Mouse (Mus musculus) CH12.LX (cell line): ENCODE results near the gene Spred2. TPM values are rescaled to one million over a fixed set of nuclear protein-coding genes. Genes with fewer than 3 reads are reported as not detected.

Experiments used
- DNase-seq: peaks from one replicate; pipeline ENCODE4 v3.0.0-alpha.2; 2013; ENCODE audit errors: extremely low read depth
- H3K27ac ChIP-seq: 2 replicates; pipeline ENCODE4 v1.5.1; 2012; ENCODE audit warnings: low read depth, mild to moderate bottlenecking, control low read depth, moderate library complexity; ENCODE audit not compliant: insufficient read depth
- H3K27me3 ChIP-seq: replicated peaks from 2 replicates; pipeline ENCODE3; 2012; ENCODE audit warnings: inconsistent platforms
- H3K36me3 ChIP-seq, 2 experiments: replicated peaks in 1 of 2; 2 replicates each; pipeline versions ENCODE3 to v1.6.1; 2012; ENCODE audit warnings: inconsistent platforms in 1 of 2, low read length in 1 of 2, mild to moderate bottlenecking in 1 of 2, mixed read lengths in 1 of 2, moderate library complexity in 1 of 2; ENCODE audit not compliant: control insufficient read depth in 1 of 2, insufficient read depth in 1 of 2
- H3K4me1 ChIP-seq, 2 experiments: 2 replicates each; pipeline ENCODE4 v1.6.1; 2012; ENCODE audit warnings: inconsistent platforms in 1 of 2, moderate library complexity in 1 of 2; ENCODE audit not compliant: insufficient read depth in 2 of 2, control insufficient read depth in 1 of 2
- H3K4me2 ChIP-seq: 2 replicates; pipeline ENCODE4 v1.6.1; 2012; ENCODE audit warnings: low read depth, mild to moderate bottlenecking, control low read depth; ENCODE audit not compliant: poor library complexity, insufficient read depth, severe bottlenecking
- H3K4me3 ChIP-seq, 3 experiments: fragments of 150-350 bp in 1 of 3; sonication (generic) in 1 of 3; replicated peaks in 1 of 3; 2 replicates each; pipeline versions ENCODE3 to v1.5.1; 2011 to 2012; ENCODE audit warnings: low read depth in 2 of 3, low read length in 2 of 3, mild to moderate bottlenecking in 2 of 3, moderate library complexity in 2 of 3, control low read depth in 1 of 3, improper control_type of control experiment in 1 of 3, inconsistent platforms in 1 of 3, mixed read lengths in 1 of 3; ENCODE audit not compliant: poor library complexity in 1 of 3
- H3K79me2 ChIP-seq: replicated peaks from 2 replicates; pipeline ENCODE4 v1.6.1; 2012; ENCODE audit warnings: mild to moderate bottlenecking, moderate library complexity; ENCODE audit not compliant: control insufficient read depth, poor library complexity, insufficient read depth, severe bottlenecking; ENCODE audit errors: extremely low read depth
- H3K9ac ChIP-seq: 2 replicates; pipeline ENCODE4 v1.6.1; 2012; ENCODE audit warnings: low read depth, mild to moderate bottlenecking, control low read depth, moderate library complexity; ENCODE audit not compliant: insufficient read depth
- H3K9me3 ChIP-seq: replicated peaks from 2 replicates; pipeline ENCODE3; 2012; ENCODE audit warnings: low read length, inconsistent platforms, mixed read lengths
- BHLHE40 ChIP-seq: IDR thresholded peaks from 2 replicates; pipeline ENCODE4 v1.6.1; 2011; ENCODE audit warnings: mild to moderate bottlenecking, low read depth, low read length, improper control_type of control experiment
- CHD2 ChIP-seq: IDR thresholded peaks from 2 replicates; pipeline ENCODE4 v1.6.1; 2011; ENCODE audit warnings: low read length, improper control_type of control experiment
- CTCF ChIP-seq, 2 experiments: IDR thresholded peaks in 1 of 2; conservative IDR thresholded peaks in 1 of 2; 2 replicates each; pipeline ENCODE4 v1.5.1; 2011 to 2012; ENCODE audit warnings: low read depth in 2 of 2, low read length in 2 of 2, improper control_type of control experiment in 1 of 2, inconsistent platforms in 1 of 2, mild to moderate bottlenecking in 1 of 2, moderate library complexity in 1 of 2
- E2F4 ChIP-seq: IDR thresholded peaks from 2 replicates; pipeline ENCODE4 v1.6.1; 2011; ENCODE audit warnings: low read depth, low read length, improper control_type of control experiment; ENCODE audit not compliant: insufficient replicate concordance
- ELF1 ChIP-seq: IDR thresholded peaks from 2 replicates; pipeline ENCODE4 v1.6.1; 2014; ENCODE audit warnings: low read depth, mild to moderate bottlenecking, inconsistent platforms, low read length, improper control_type of control experiment
- ETS1 ChIP-seq: conservative IDR thresholded peaks from 2 replicates; pipeline ENCODE4 v1.6.1; 2012; ENCODE audit warnings: low read depth, mild to moderate bottlenecking, inconsistent platforms, low read length, improper control_type of control experiment, moderate library complexity
- GABPA ChIP-seq: IDR thresholded peaks from 2 replicates; pipeline ENCODE4 v1.6.1; 2012; ENCODE audit warnings: low read depth, low read length, improper control_type of control experiment, inconsistent platforms; ENCODE audit not compliant: insufficient replicate concordance
- HCFC1 ChIP-seq: IDR thresholded peaks from 2 replicates; pipeline ENCODE4 v1.6.1; 2012; ENCODE audit warnings: low read depth, mild to moderate bottlenecking, inconsistent platforms, low read length, improper control_type of control experiment
- IRF4 ChIP-seq: IDR thresholded peaks from 2 replicates; pipeline ENCODE4 v1.6.1; 2014; ENCODE audit warnings: low read depth, mild to moderate bottlenecking, inconsistent platforms, low read length, improper control_type of control experiment
- JUN ChIP-seq: IDR thresholded peaks from 2 replicates; pipeline ENCODE4 v1.6.1; 2011; ENCODE audit warnings: low read depth, mild to moderate bottlenecking, low read length, improper control_type of control experiment, moderate library complexity; ENCODE audit not compliant: insufficient read depth
- JUND ChIP-seq: conservative IDR thresholded peaks from 2 replicates; pipeline ENCODE4 v1.6.1; 2011; ENCODE audit warnings: low read depth, low read length, improper control_type of control experiment
- MAFK ChIP-seq: IDR thresholded peaks from 2 replicates; pipeline ENCODE4 v1.6.1; 2011; ENCODE audit warnings: low read length, improper control_type of control experiment; ENCODE audit not compliant: insufficient replicate concordance
- MAX ChIP-seq: IDR thresholded peaks from 2 replicates; pipeline ENCODE4 v1.6.1; 2011; ENCODE audit warnings: low read length, improper control_type of control experiment
- MAZ ChIP-seq: IDR thresholded peaks from 2 replicates; pipeline ENCODE4 v1.6.1; 2012; ENCODE audit warnings: low read depth, mild to moderate bottlenecking, inconsistent platforms, low read length, improper control_type of control experiment, moderate library complexity
- MXI1 ChIP-seq: IDR thresholded peaks from 2 replicates; pipeline ENCODE4 v1.6.1; 2011; ENCODE audit warnings: mild to moderate bottlenecking, low read depth, low read length, improper control_type of control experiment
- MYC ChIP-seq: IDR thresholded peaks from 2 replicates; pipeline ENCODE4 v1.6.1; 2011; ENCODE audit warnings: low read depth, mild to moderate bottlenecking, improper control_type of control experiment, low read length
- NELFE ChIP-seq: IDR thresholded peaks from 2 replicates; pipeline ENCODE4 v1.6.1; 2011; ENCODE audit warnings: low read depth, low read length, improper control_type of control experiment
- NRF1 ChIP-seq: IDR thresholded peaks from 2 replicates; pipeline ENCODE4 v1.6.1; 2014; ENCODE audit warnings: low read depth, mild to moderate bottlenecking, inconsistent platforms, low read length, improper control_type of control experiment, moderate library complexity
- PAX5 ChIP-seq: IDR thresholded peaks from 2 replicates; pipeline ENCODE4 v1.6.1; 2012; ENCODE audit warnings: low read length, inconsistent platforms, mixed read lengths
- POLR2AphosphoS2 ChIP-seq: IDR thresholded peaks from 2 replicates; pipeline ENCODE4 v1.6.1; 2011; ENCODE audit warnings: low read depth, low read length, improper control_type of control experiment
- RAD21 ChIP-seq: IDR thresholded peaks from 2 replicates; pipeline ENCODE4 v1.6.1; 2011; ENCODE audit warnings: low read depth, mild to moderate bottlenecking, low read length, improper control_type of control experiment, moderate library complexity
- RCOR1 ChIP-seq: conservative IDR thresholded peaks from 2 replicates; pipeline ENCODE4 v1.6.1; 2012; ENCODE audit warnings: low read depth, mild to moderate bottlenecking, inconsistent platforms, low read length, improper control_type of control experiment
- SIN3A ChIP-seq: IDR thresholded peaks from 2 replicates; pipeline ENCODE4 v1.6.1; 2012; ENCODE audit warnings: low read length, improper control_type of control experiment, inconsistent platforms
- TBP ChIP-seq: conservative IDR thresholded peaks from 2 replicates; pipeline ENCODE4 v1.6.1; 2011; ENCODE audit warnings: low read depth, low read length, improper control_type of control experiment
- TCF12 ChIP-seq: IDR thresholded peaks from 2 replicates; pipeline ENCODE4 v1.6.1; 2014; ENCODE audit warnings: low read depth, mild to moderate bottlenecking, inconsistent platforms, low read length, improper control_type of control experiment
- USF2 ChIP-seq: conservative IDR thresholded peaks from 2 replicates; pipeline ENCODE4 v1.6.1; 2011; ENCODE audit warnings: low read depth, low read length, improper control_type of control experiment
- ZC3H11A ChIP-seq: IDR thresholded peaks from 2 replicates; pipeline ENCODE4 v1.6.1; 2012; ENCODE audit warnings: low read depth, mild to moderate bottlenecking, inconsistent platforms, low read length, improper control_type of control experiment
- ZKSCAN1 ChIP-seq: IDR thresholded peaks from 2 replicates; pipeline ENCODE4 v1.6.1; 2012; ENCODE audit warnings: low read depth, inconsistent platforms, low read length, improper control_type of control experiment, borderline replicate concordance
- ZMIZ1 ChIP-seq: IDR thresholded peaks from 2 replicates; pipeline ENCODE4 v1.6.1; 2012; ENCODE audit warnings: low read depth, mild to moderate bottlenecking, inconsistent platforms, low read length, improper control_type of control experiment
- ZNF384 ChIP-seq: IDR thresholded peaks from 2 replicates; pipeline ENCODE4 v1.6.1; 2012; ENCODE audit warnings: low read depth, low read length, improper control_type of control experiment, inconsistent platforms
- dilution Hi-C: fragments of 300-500 bp; cut with MboI; formaldehyde crosslinking; loops from 2 replicates; pipeline ENCODE4 v1.14.3; 2020; ENCODE audit warnings: low sequenced_read_pairs; ENCODE audit not compliant: extremely low pct_unique_long_range_greater_than_20kb, extremely low pct_ligation_motif_present
- in situ Hi-C: fragments of 300-500 bp; cut with MboI; formaldehyde crosslinking; loops from 3 replicates; pipeline ENCODE4 v1.14.3; 2019; ENCODE audit warnings: low sequenced_read_pairs, low pct_ligation_motif_present, low pct_unique_long_range_greater_than_20kb, mixed read lengths
- polyA plus RNA-seq: library from polyadenylated mRNA; unstranded; fragments of >175 nt; gene quantifications from 2 replicates; pipeline ENCODE4 v1.2.1, GENCODE M21; 2012; ENCODE audit warnings: low read depth; ENCODE audit not compliant: insufficient read length
- total RNA-seq, 2 experiments: library from RNA; depleted of rRNA; stranded (reverse); fragments of 300-350 nt in 1 of 2; fragments of >200 nt in 1 of 2; gene quantifications; 2 replicates each; pipeline ENCODE4 v1.2.3; 2012 to 2014

Gene Spred2
- total and polyA plus RNA-seq, 3 experiments: 1.4 to 15.8 (median 4.2) TPM

DNA sequence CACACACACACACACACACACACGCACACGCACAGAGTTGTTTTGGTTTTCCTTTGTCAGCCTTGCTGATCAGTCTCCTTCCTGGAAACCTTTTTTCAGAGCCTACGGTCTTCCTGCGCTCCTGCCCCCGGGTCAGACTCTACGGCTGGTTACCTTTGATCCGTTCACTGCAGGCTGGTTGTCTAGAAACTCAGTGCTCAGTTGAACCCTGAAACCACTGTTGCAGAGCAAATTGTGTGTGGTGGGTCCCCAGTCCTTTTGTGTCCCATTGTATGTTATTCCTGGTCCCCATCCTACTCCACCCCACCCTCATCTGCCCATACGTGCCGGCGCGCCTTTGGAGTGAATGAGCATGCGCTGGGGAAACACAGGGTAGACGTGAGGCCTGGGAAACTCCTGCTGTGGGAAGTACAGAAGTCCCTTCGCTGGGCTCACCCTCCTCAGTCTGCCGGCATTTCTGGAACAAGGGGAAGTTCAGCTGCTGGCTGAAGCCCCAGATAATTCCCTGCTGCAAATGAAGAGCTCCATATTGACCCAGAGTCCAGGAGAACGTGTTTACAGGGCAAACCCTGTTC is 40.9 kb downstream of the Spred2 start:
- Histone ChIP-seq H3K9me3 (no peaks in the 10 kb centered on the region), H3K79me2 (0 out of 2 replicates have a peak, but pooled peaks cover 2% of the 10 kb centered on the region), H3K27me3 (no peaks in the 10 kb centered on the region), H3K27ac (no peak overlapping the region), H3K4me2 (no peak overlapping the region), H3K4me3 (no peak overlapping the region), H3K36me3 (peaks cover 2 to 51% of the 10 kb centered on the region in 2 experiments), H3K9ac (no peak overlapping the region), H3K4me1 (peaks cover 3 to 69% of the 10 kb centered on the region in 2 experiments; a peak in 2 of 4 replicates)
- DNase-seq: no peak
- in situ Hi-C loops: no loop called here
- no peak for TF ChIP-seq JUN
- no peak for TF ChIP-seq TCF12
- no peak for TF ChIP-seq TBP
- TF ChIP-seq ELF1: no peak
- no peak for TF ChIP-seq CTCF (conservative IDR thresholded peaks at IDR 0.05 in 1 of 2, IDR thresholded peaks at IDR 0.05 in 1 of 2; ENCODE audit: low read depth in 2 of 2, low read length in 2 of 2)
- TF ChIP-seq IRF4: no peak
- no peak for TF ChIP-seq ETS1
- no peak for TF ChIP-seq USF2
- no peak for TF ChIP-seq BHLHE40
- TF ChIP-seq E2F4: no peak
- no peak for TF ChIP-seq SIN3A
- no peak for TF ChIP-seq ZNF384
- TF ChIP-seq ZMIZ1: no peak
- TF ChIP-seq POLR2AphosphoS2: no peak
- no peak for TF ChIP-seq NELFE
- dilution Hi-C loops: no loop called here

DNA sequence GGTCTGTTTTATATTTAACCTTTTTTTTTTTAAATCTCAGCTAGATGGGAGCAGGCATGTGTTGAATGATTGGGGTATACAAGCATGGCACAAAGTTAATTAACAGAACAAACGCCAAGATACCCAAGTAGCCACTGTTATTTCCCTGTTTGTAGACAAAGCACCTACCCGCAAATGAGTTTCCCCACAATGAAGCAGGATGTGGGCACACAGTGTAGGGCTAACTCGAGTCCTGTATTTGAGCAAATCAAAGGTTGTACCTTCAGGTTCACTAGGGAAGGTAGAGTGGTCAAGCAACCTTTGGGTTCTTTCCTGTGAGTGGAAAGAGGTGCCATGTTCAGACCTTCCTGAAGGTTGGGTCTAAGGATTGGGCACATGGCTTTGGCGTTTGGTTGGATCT is 41.5 kb downstream of the Spred2 start:
- DNase-seq: no peak
- dilution Hi-C loops (no loop called here), in situ Hi-C loops (no loop called here)
- TF ChIP-seq HCFC1 (no peak), MYC (no peak), ZKSCAN1 (no peak), NRF1 (no peak), NELFE (no peak), JUND (no peak), RCOR1 (no peak), MXI1 (no peak), PAX5 (no peak), GABPA (no peak), MAX (no peak), MAFK (no peak), RAD21 (no peak), MAZ (no peak), CHD2 (no peak), CTCF (conservative IDR thresholded peaks at IDR 0.05 in 1 of 2, IDR thresholded peaks at IDR 0.05 in 1 of 2; ENCODE audit: low read depth in 2 of 2, low read length in 2 of 2) (no peak), ZC3H11A (no peak), BHLHE40 (no peak), IRF4 (no peak)
- Histone ChIP-seq H3K4me3 (no peak overlapping the region), H3K9me3 (no peaks in the 10 kb centered on the region), H3K9ac (no peak overlapping the region), H3K4me1 (peaks cover 3 to 75% of the 10 kb centered on the region in 2 experiments; a peak in 2 of 4 replicates), H3K4me2 (no peak overlapping the region), H3K36me3 (peaks cover 2 to 54% of the 10 kb centered on the region in 2 experiments), H3K27me3 (no peaks in the 10 kb centered on the region), H3K79me2 (0 out of 2 replicates have a peak, but pooled peaks cover 2% of the 10 kb centered on the region), H3K27ac (no peak overlapping the region)
